Mouse (Mus musculus) heart, embryonic 12.5 days (tissue): Measurements from ENCODE around the gene Vill. TPM values are rescaled to one million over a fixed set of nuclear protein-coding genes. Genes with fewer than 3 reads are reported as not detected.

Source experiments
- ATAC-seq: fragments of 200-750 bp; cut with Nextera tagmentation; 2 replicates; pipeline ENCODE4 v1.8.0; 2017; ENCODE audit warnings: moderate TSS enrichment, moderate library complexity; ENCODE audit not compliant: insufficient number of reproducible peaks, low FRiP score
- H3K27ac ChIP-seq: fragments of 300-500 bp; sonication (generic); 2 replicates; pipeline ENCODE4 v1.5.1; 2016; ENCODE audit warnings: mild to moderate bottlenecking, moderate library complexity; ENCODE audit not compliant: poor library complexity, severe bottlenecking
- H3K27me3 ChIP-seq: fragments of 300-500 bp; sonication (generic); replicated peaks from 2 replicates; pipeline ENCODE4 v1.6.1; 2016; ENCODE audit warnings: mild to moderate bottlenecking, moderate library complexity
- H3K36me3 ChIP-seq: fragments of 300-500 bp; sonication (generic); 2 replicates; pipeline ENCODE4 v1.6.1; 2016; ENCODE audit warnings: mild to moderate bottlenecking, moderate library complexity
- H3K4me1 ChIP-seq: fragments of 300-500 bp; sonication (generic); replicated peaks from 2 replicates; pipeline ENCODE4 v1.6.1; 2016; ENCODE audit warnings: mild to moderate bottlenecking
- H3K4me2 ChIP-seq: fragments of 300-500 bp; sonication (generic); 2 replicates; pipeline ENCODE4 v1.6.1; 2016; ENCODE audit warnings: mild to moderate bottlenecking, moderate library complexity
- H3K4me3 ChIP-seq: fragments of 300-500 bp; sonication (generic); 2 replicates; pipeline ENCODE4 v1.5.1; 2016; ENCODE audit warnings: mild to moderate bottlenecking
- H3K9ac ChIP-seq: fragments of 300-500 bp; sonication (generic); 2 replicates; pipeline ENCODE4 v1.6.1; 2016; ENCODE audit warnings: mild to moderate bottlenecking, moderate library complexity
- H3K9me3 ChIP-seq: fragments of 300-500 bp; sonication (generic); replicated peaks from 2 replicates; pipeline ENCODE4 v1.6.1; 2016; ENCODE audit warnings: mild to moderate bottlenecking, moderate library complexity
- WGBS: fragments of 180-500 bp; shearing (Covaris S2); methylation state at CpG from one replicate; pipeline ENCODE4 v1.1.7; 2016; 5-methylcytosine and 5-hydroxymethylcytosine counted together
- microRNA-seq: library from miRNA; unstranded; fragments of <30 nt; microRNA quantifications from one replicate; pipeline ENCODE4, GENCODE M21; 2017
- polyA plus RNA-seq: library from polyadenylated mRNA; unstranded; fragments of >200 nt; fragmentation: Nextera tagmentation; extraction: Ambion mirVana; gene quantifications from 2 replicates; pipeline ENCODE4 v1.2.1, GENCODE M21; 2016

The Vill gene
- polyA plus RNA-seq, 1 experiment from 2014 or later = 15.3 TPM

GRCm38 (mm10) chr9:119119409-119120167, 67.0 kb downstream of the Vill start:
- no peak for ATAC-seq
- Histone ChIP-seq H3K27ac (no peak overlapping the region), H3K4me3 (no peak overlapping the region), H3K36me3 (no peaks in the 10 kb centered on the region), H3K4me2 (no peak overlapping the region), H3K4me1 (no peaks in the 10 kb centered on the region), H3K9me3 (no peaks in the 10 kb centered on the region), H3K27me3 (no peaks in the 10 kb centered on the region), H3K9ac (no peak overlapping the region)
- WGBS = 88% methylated on average over 19 of the region's 19 CpGs

- H3K9me3 ChIP-seq = no peaks in the 10 kb centered on the region
- WGBS = 66% methylated on average over 3 of the region's 3 CpGs
- H3K4me2 ChIP-seq = no peak overlapping the region
- no peaks in the 10 kb centered on the region for H3K27me3 ChIP-seq
- H3K4me1 ChIP-seq = no peaks in the 10 kb centered on the region
- no peak overlapping the region for H3K9ac ChIP-seq
- no peak overlapping the region for H3K4me3 ChIP-seq
- no peak for ATAC-seq
- no peaks in the 10 kb centered on the region for H3K36me3 ChIP-seq
- no peak overlapping the region for H3K27ac ChIP-seq
Measured at GRCm38 (mm10) chr9:119120168-119120560, 67.6 kb downstream of the Vill start.

Small RNA genes lying within 50 kb of the gene (microRNA-seq; reads per million reads assigned to microRNA genes)
- 8.0 reads per million, percentile 21 among the genes with 10 or more reads in this experiment for gene Mir26a-1

Other genes with a start within 250 kb of the Vill start
- 7.8 and 9.7 TPM in 2 replicates for gene Ctdspl, start 126.3 kb upstream of the Vill start, polyA plus RNA-seq
- gene Plcd1, start 40.7 kb downstream of the Vill start, polyA plus RNA-seq = 19.1 and 20.7 TPM in 2 replicates
- 0.49 and 0.55 TPM in 2 replicates for gene Dlec1, start 49.7 kb downstream of the Vill start, polyA plus RNA-seq
- gene Acaa1b, start 104.3 kb downstream of the Vill start, polyA plus RNA-seq = 0.35 and 0.78 TPM in 2 replicates
- not detected in 2 replicates for gene Gm47289, start 106.4 kb downstream of the Vill start, polyA plus RNA-seq
- gene Slc22a13, start 156.3 kb downstream of the Vill start, polyA plus RNA-seq = not detected in 2 replicates